Mouse (Mus musculus) heart, postnatal 4 days (tissue): ENCODE measurements at regions not wholly inside any gene's neighbourhood (a gene's known extent, or its start where the extent isn't known, plus 50 kb on each side); places are given as distances from the start of the nearest gene placed in this dataset.
"Not testable (repeated sequence)": the region's sequence is repeated elsewhere in the genome, so short reads cannot be mapped to it uniquely, and the experiment has no call there.

Source experiments
- DNase-seq: peaks from one replicate; pipeline ENCODE4 v3.0.0; 2021

DNA sequence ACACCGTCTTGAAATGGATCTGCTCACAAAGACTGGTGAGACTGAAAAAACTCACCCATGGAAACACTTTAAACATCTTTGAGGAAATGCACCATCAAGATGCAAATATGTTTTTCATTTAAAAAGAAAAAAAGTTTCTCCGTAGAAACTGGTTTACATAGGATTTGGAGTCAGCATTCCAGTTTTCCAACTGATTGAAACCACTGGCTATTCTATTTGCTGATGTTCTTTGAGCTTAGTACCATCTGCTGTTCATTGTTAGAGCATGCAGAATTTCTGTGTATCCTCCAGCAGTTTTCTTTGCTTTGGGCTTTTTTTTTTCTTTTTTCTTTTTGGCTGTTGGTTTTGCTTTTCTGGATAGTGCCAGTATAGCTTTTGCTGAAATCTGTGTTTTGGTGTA, 1948.3 kb downstream of the 9330182O14Rik start:
- DNase-seq, result no peak

- DNase-seq, result peak; percentile 10
These were observed 1966.6 kb downstream of the 9330182O14Rik start for GRCm38 (mm10) chr15:42100730-42101129.

DNA sequence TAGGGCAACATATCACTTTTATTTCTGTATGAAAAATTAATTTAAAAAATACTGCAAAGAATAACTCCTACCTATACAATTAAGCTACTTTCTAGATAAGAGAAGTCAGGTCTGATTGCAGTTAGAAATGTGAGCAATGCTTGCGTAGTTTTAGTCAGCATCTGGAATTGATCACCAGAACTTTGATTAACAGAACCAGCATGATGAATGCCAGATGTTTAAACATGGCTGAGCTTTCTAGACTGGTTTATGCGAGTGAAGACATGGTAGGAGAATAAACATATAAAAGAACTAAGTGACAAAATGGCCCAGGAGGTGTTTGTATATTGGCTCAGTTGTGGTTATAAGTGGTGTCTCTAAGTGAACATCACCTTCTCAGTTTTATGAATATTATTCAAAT, 1970.7 kb downstream of the 9330182O14Rik start:
- no peak for DNase-seq

- DNase-seq, result no peak
These were observed 1972.9 kb downstream of the 9330182O14Rik start for GRCm38 (mm10) chr15:42107106-42107505.

DNA sequence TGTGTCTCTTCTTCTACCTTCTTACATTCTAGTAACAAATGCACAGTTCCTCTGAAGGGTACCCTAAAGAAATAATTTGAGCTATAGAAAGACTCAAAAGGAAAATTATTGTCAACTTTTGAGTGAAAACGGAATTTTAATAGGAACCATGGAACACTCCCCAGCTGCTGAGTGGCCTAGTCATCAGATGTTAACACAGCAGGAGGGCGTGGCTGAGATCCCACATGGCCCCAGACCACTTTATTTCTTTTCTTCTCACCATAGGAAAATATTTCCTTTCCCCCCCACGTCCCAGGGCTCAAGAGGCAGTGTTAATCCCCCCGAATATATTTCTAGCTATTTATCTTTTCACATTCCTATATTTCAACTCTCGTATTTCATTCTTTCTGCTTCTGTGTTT, 1977.6 kb downstream of the 9330182O14Rik start:
- DNase-seq, result no peak

DNA sequence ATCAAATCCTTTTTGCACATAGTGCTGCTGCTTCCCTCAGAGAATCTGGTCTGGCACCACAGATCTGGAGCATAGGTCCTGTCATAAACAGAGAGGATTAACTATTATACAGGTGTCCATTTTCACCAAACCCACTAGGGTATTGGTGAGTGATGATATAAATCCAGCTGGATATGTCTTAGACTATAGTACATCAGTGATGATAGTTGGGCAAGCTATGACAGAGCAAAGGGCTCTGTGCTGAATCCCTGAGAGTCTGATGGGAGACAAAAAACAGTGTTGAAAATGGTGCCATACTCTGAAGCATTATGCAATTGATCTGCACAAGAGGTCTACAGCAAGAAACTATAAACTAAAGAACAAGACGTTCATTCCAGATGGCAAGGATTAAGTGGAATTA, 1993.3 kb downstream of the 9330182O14Rik start:
- DNase-seq, result no peak

DNA sequence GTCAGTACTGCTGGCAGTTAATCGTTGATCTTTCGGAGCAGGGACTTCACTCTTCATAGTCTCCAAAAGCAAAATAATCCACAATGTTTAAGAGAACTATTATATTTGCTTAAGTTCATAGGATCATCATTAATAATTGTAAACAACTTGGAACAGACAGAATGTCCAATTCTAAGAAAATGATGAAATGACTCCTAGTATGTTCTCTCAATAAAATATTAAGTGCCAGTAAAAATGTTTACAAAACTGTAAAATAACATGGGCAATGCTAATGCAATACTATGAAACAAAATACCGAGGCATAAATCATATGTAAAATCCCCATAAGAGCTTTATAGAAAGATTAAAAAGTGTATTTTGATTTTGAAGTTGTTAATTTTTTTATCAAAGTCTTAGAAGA, 1994.8 kb downstream of the 9330182O14Rik start:
- DNase-seq, result no peak

DNA sequence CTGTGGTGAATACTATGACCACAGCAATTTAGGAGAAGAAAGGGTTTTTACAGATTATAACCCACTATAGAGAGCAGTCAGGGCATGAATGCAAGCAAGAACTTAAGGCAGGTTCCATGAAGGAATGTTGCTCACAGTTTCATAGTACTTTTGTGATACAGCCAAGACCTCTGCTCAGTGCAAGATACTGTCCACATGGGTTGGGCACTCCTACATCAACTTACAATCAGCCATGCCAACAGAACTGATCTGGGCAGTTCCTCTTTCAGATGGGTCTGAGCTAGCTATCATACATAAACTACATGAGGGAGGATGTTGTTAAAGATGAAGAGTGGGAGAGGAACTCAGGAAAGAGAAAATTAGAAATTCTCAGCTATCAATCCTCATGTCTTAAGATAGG, 2032.4 kb downstream of the 9330182O14Rik start:
- no peak for DNase-seq

GRCm38 (mm10) chr15:42177766-42178165, 2043.6 kb downstream of the 9330182O14Rik start:
- DNase-seq, result not testable (repeated sequence)

- peak; percentile 25 for DNase-seq
These were observed 2073.2 kb downstream of the 9330182O14Rik start for GRCm38 (mm10) chr15:42207187-42207846.

DNA sequence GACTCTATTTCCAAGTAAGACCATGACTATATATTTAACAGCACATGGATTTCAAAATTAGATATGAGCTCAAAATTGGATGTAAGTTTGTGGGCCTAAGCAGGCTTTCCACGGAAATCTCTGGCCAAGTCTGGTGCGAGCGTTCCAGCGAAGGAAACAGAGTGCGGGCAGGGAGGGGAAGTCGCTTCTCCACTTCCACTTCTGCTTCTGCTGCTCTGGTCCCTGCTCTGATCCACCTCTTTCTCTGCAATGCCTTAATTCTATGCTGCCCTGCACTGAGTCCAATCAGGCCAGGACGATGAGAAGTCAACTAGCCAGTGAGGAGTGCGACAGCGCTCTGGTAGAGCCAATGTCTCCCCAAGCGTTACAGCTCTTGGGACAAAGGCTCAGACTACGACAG, 2085.3 kb downstream of the 9330182O14Rik start:
- DNase-seq, result no peak

- no peak for DNase-seq
These were observed 2085.8 kb downstream of the 9330182O14Rik start for GRCm38 (mm10) chr15:42220005-42220404.

DNA sequence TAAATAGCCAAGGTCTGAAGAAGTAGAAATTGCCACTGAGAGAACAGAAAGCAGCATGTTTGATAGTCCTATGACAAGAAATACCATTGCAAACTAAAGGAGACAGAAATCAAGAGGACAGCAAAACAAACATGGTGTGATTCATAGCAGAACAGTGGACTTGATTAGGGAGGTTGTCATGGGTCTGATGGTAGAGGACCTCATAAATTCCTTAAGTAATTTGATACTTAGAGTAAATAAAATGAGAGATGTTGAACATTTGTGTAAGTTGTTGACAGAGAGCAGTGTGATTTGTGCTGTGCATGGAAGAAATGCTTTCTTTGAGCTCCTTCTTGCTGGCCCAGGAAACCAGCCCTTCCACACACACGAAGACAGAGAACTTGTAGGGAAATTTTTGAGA, 2090.8 kb downstream of the 9330182O14Rik start:
- DNase-seq, result no peak

- DNase-seq, result no peak
These were observed 2097.5 kb downstream of the 9330182O14Rik start for GRCm38 (mm10) chr15:42231692-42232091.

GRCm38 (mm10) chr15:42246812-42247211, 2112.6 kb downstream of the 9330182O14Rik start:
- no peak for DNase-seq

DNA sequence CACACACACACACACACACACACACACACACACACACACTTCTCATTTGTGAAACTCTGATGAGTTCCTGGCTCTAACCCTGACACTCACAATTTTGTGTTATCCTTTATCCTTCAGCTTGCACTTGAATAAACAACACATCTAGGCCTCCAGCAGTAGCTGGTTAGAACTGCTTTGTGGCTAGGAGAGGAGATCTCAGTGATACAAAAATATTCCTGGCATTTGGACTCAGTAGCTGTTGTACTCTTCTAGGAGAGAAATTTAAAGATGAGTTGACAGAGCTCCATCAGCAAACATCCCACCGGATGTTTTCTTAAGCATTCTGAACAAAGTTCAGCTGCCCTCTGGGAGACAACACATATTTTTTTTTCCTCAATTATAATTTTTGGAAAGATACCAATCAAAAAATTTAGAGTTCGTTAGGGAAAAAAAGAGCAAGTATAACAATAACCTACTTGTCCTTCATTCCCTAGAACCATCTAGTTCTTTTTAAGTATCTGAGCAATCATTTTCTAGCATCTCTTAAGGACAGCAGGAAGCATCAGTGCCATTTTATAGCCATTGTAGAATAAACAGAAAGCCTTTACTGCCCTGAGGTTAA, 2118.7 kb downstream of the 9330182O14Rik start:
- DNase-seq, result no peak

- DNase-seq, result no peak
These were observed 2122.2 kb downstream of the 9330182O14Rik start for GRCm38 (mm10) chr15:42256343-42256742.

- DNase-seq, result no peak
These were observed 2141.0 kb downstream of the 9330182O14Rik start for GRCm38 (mm10) chr15:42275117-42275516.

GRCm38 (mm10) chr15:42277247-42277646, 2143.1 kb downstream of the 9330182O14Rik start:
- DNase-seq, result no peak

GRCm38 (mm10) chr15:42280810-42281209, 2146.6 kb downstream of the 9330182O14Rik start:
- no peak for DNase-seq

GRCm38 (mm10) chr15:42296406-42296805, 2162.2 kb downstream of the 9330182O14Rik start:
- DNase-seq, result no peak

- DNase-seq, result no peak
These were observed 2163.3 kb downstream of the 9330182O14Rik start for GRCm38 (mm10) chr15:42297430-42297829.

GRCm38 (mm10) chr15:42301956-42302355, 2167.8 kb downstream of the 9330182O14Rik start:
- no peak for DNase-seq

- no peak for DNase-seq
These were observed 2169.9 kb downstream of the 9330182O14Rik start for GRCm38 (mm10) chr15:42304097-42304496.
